Mouse (Mus musculus): ENCODE data around the gene Rab25. TPM values are rescaled to one million over a fixed set of nuclear protein-coding genes. Genes with fewer than 3 reads are reported as not detected.

Gene Rab25
- total and polyA plus RNA-seq, 3 experiments: 2.2 TPM; not detected in 2

DNA sequence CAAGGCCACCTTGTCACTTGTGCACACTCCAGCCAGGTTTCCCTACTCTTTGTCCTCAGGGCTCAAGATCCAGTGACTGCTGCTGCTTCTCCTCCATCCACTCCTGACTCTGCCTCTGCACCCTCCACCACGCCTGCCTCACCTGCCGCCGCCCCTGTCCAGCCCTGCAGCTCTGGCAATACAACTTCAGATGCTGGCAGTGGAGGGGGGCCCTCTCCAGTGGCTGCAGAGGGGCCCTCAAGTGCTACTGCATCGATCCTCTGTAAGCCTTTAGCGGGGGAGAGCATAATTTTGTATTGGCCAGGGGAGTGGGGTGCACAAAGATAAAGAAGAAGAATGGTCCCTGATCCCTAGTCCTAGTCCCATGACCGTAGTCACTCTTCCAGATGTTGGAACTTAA, 7.6 kb upstream of the Rab25 start:
- TF ChIP-seq CTCF (IDR thresholded peaks at IDR 0.05): no peak
- no peak for TF ChIP-seq EP300 (IDR thresholded peaks at IDR 0.05; ENCODE audit: insufficient read depth, low read depth, low read length)
- TF ChIP-seq POLR2A (IDR thresholded peaks at IDR 0.05; ENCODE audit: insufficient read depth, low read depth, low read length): no peak
- peaks cover 3% of the 10 kb centered on the region for H3K4me1 ChIP-seq (ENCODE audit: control insufficient read depth, insufficient read depth, low read length)
- no peak overlapping the region for H3K4me3 ChIP-seq
- H3K79me2 ChIP-seq (replicated peaks; ENCODE audit: control insufficient read depth, insufficient read depth, low read length): no peaks in the 10 kb centered on the region
- H3K9ac ChIP-seq (ENCODE audit: low read depth, low read length): no peak overlapping the region
- 98% methylated on average over 6 of the region's 6 CpGs for WGBS
- no peaks in the 10 kb centered on the region for H3K27me3 ChIP-seq (ENCODE audit: control insufficient read depth, insufficient read depth, low read length)
- H3K36me3 ChIP-seq (ENCODE audit: control insufficient read depth, insufficient read depth, low read length): no peaks in the 10 kb centered on the region
- intact Hi-C loops (cut with DNase I): loop anchor here (10.0 kb wide), 1 partner anchor 619 kb away; the partner anchor contains the start of gene Scamp3
- no peak overlapping the region for H3K27ac ChIP-seq
- no peak for DNase-seq

DNA sequence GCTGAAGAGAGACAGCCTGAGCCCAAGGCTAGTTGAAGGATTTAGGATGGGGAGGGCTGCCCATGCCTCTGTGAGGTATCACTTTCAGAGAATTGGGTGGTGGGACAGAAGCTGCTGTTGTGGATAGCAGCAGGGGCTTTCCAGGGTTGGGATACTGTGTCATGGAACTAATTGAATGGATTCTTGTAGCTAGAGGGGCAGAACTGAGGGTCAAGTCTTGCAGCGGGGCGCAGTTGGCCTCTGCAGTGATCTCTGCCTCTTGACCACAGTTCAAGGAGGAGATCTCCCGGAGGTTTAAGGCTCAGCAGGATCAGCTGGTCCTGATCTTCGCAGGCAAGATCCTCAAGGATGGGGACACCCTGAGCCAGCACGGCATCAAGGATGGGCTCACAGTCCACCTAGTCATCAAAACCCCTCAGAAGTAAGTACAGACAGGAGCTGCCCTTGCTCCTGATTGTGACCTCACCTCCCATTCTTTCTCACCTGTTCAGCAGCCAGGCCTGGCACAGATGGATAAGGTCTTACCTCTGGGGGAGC, 7.0 kb upstream of the Rab25 start:
- H3K9ac ChIP-seq (ENCODE audit: low read depth, low read length): no peak overlapping the region
- H3K79me2 ChIP-seq (replicated peaks; ENCODE audit: control insufficient read depth, insufficient read depth, low read length): no peaks in the 10 kb centered on the region
- no peak overlapping the region for H3K27ac ChIP-seq
- peaks cover 3% of the 10 kb centered on the region for H3K4me1 ChIP-seq (ENCODE audit: control insufficient read depth, insufficient read depth, low read length)
- no peaks in the 10 kb centered on the region for H3K36me3 ChIP-seq (ENCODE audit: control insufficient read depth, insufficient read depth, low read length)
- WGBS: 97% methylated on average over 5 of the region's 5 CpGs
- TF ChIP-seq EP300 (IDR thresholded peaks at IDR 0.05; ENCODE audit: insufficient read depth, low read depth, low read length): no peak
- peak in 1 of 2 experiments; percentile 16 for DNase-seq
- no peak overlapping the region for H3K4me3 ChIP-seq
- no peaks in the 10 kb centered on the region for H3K27me3 ChIP-seq (ENCODE audit: control insufficient read depth, insufficient read depth, low read length)
- intact Hi-C loops (cut with DNase I): loop anchor here (10.0 kb wide), 1 partner anchor 620 kb away; the partner anchor contains the start of gene Scamp3

DNA sequence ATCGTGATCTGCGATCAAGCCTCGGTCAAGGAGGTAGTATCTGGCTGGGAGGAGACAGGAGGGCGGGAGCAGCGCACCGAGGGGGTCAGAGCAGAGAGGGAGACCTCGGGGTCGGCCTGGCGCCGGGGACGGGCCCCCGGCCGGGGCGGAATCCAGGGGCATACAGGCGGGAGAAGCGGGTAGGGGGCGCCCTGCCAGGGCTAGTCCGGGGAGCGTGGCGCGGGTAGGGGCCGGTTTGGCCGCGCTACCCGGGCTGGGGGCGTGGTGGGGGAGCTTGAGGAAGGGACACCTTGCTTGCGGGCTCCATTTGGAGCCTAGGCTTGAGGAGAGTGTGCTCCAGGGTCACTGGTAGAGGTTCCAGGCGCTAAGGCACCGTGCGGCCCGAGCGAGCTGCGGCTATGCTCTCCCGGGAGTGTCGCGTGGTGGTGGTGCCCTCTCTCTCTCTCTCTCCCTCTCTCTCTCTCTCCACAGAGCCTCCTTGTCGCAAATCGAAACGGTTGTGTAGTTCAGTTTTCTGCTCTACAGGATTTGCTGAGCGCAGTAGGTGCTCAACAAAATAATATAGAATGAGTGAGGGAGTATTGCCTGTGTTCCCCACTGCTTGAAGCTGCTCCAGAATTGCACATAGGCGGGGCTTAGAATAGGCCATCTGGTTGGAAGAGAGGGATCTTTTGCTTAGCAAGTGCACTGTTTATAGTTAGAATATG, 5.9 kb upstream of the Rab25 start:
- WGBS: under 1% methylated on average over 41 of the region's 41 CpGs
- peaks cover 3% of the 10 kb centered on the region for H3K4me1 ChIP-seq (ENCODE audit: control insufficient read depth, insufficient read depth, low read length)
- TF ChIP-seq POLR2A (IDR thresholded peaks at IDR 0.05; ENCODE audit: insufficient read depth, low read depth, low read length): no peak
- TF ChIP-seq CTCF (IDR thresholded peaks at IDR 0.05): no peak
- no peak for TF ChIP-seq EP300 (IDR thresholded peaks at IDR 0.05; ENCODE audit: insufficient read depth, low read depth, low read length)
- peak overlapping the region; percentile 97 for H3K27ac ChIP-seq
- H3K27me3 ChIP-seq (ENCODE audit: control insufficient read depth, insufficient read depth, low read length): no peaks in the 10 kb centered on the region
- DNase-seq: no peak
- intact Hi-C loops (cut with DNase I): loop anchor here (2.0 to 10.0 kb wide), 3 partner anchors 19 to 621 kb away; partner anchors contain the start of gene Scamp3
- peak overlapping the region; percentile 76 for H3K9ac ChIP-seq (ENCODE audit: low read depth, low read length)
- H3K36me3 ChIP-seq (ENCODE audit: control insufficient read depth, insufficient read depth, low read length): no peaks in the 10 kb centered on the region
- H3K4me3 ChIP-seq: peak overlapping the region; percentile 55
- H3K79me2 ChIP-seq (replicated peaks; ENCODE audit: control insufficient read depth, insufficient read depth, low read length): no peaks in the 10 kb centered on the region

DNA sequence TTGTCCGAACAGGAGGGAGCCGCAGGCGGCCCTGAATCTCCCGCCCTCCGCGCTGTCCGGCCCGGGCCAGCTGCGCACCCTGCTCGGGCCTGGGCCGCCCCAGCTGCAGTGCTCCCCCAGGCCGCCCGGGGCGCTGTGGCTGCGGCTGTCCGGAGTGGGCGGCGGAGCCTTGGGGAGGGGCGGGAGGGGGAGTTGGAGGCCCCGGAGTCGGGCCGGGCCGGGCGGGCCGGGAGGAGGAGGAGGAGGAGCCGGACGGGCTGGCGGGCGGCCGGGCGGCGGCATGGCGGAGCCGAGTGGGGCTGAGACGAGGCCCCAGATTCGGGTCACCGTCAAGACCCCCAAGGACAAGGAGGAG, 5.4 kb upstream of the Rab25 start, which contains the start of gene Ubqln4:
Gene Ubqln4 (plus strand): TSS at position 234 of the 355 bp plus-strand sequence.
- under 1% methylated on average over 36 of the region's 37 CpGs for WGBS
- TF ChIP-seq POLR2A (IDR thresholded peaks at IDR 0.05; ENCODE audit: insufficient read depth, low read depth, low read length) (peak; percentile 38; the same call in 1 of the 2 replicates), CTCF (IDR thresholded peaks at IDR 0.05) (peak; percentile 86), EP300 (IDR thresholded peaks at IDR 0.05; ENCODE audit: insufficient read depth, low read depth, low read length) (no peak)
- Histone ChIP-seq H3K36me3 (ENCODE audit: control insufficient read depth, insufficient read depth, low read length) (no peaks in the 10 kb centered on the region), H3K27ac (peak within 1 kb of the TSS; percentile 97), H3K9ac (ENCODE audit: low read depth, low read length) (peak within 1 kb of the TSS; percentile 79), H3K4me3 (peak within 1 kb of the TSS; percentile 55), H3K4me1 (ENCODE audit: control insufficient read depth, insufficient read depth, low read length) (peaks cover 3% of the 10 kb centered on the region), H3K27me3 (ENCODE audit: control insufficient read depth, insufficient read depth, low read length) (no peaks in the 10 kb centered on the region), H3K79me2 (replicated peaks; ENCODE audit: control insufficient read depth, insufficient read depth, low read length) (no peaks in the 10 kb centered on the region)
- DNase-seq: peak; percentile 95 to 98
- intact Hi-C loops (cut with DNase I): loop anchor here (2.0 to 10.0 kb wide), 3 partner anchors 19 to 621 kb away; partner anchors contain the start of gene Scamp3

DNA sequence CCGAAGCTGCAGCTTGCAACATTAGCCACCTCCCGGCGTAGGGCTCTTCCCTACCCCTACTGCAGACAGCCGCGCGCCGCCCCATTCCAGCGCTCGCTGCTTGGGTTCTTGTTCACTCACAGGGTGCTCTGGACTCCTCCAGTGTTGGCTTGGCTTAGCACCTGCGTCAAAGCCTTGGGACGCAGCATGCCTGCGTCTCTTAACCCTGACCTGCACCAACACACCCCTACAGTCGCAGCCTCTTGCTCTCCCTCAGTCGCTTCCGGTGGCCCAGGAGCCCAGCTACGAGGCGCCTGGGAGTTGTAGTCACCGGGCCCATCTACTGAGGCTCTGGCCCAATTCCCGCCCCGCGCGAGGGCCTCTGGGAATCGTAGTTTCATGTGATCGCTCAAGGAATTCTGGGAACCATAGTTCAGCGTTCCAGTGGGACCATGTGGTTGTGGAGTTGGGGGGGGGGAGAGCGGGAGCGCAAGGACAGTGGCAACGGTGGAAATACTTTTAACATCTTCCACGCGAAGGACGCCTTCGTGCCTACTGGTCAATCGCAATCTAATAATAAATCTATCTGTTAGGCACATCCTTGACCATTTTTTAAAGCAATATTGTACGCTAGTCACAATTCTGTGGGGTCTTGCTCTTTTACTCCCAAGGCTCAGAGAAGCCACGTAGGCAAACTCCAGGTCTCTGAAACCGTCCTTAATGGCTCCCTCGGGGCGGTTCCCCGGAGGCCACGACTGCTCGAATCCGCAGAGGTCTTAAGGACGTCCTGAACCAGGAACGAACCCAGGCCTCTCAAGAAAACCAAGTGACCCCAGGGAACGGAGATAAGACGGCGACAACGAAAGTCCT, 4.8 kb upstream of the Rab25 start, which contains the start of gene Lamtor2:
Gene Lamtor2 (minus strand): TSS at position 399 of the 849 bp plus-strand sequence.
- no peaks in the 10 kb centered on the region for H3K27me3 ChIP-seq (ENCODE audit: control insufficient read depth, insufficient read depth, low read length)
- H3K4me1 ChIP-seq (ENCODE audit: control insufficient read depth, insufficient read depth, low read length): peaks cover 3% of the 10 kb centered on the region
- peak within 1 kb of the TSS; percentile 97 for H3K27ac ChIP-seq
- H3K4me3 ChIP-seq: peak within 1 kb of the TSS; percentile 55
- under 1% methylated on average over 48 of the region's 48 CpGs for WGBS
- no peaks in the 10 kb centered on the region for H3K79me2 ChIP-seq (replicated peaks; ENCODE audit: control insufficient read depth, insufficient read depth, low read length)
- TF ChIP-seq EP300 (IDR thresholded peaks at IDR 0.05; ENCODE audit: insufficient read depth, low read depth, low read length) (peak; percentile 51; the same call in 1 of the 2 replicates), POLR2A (IDR thresholded peaks at IDR 0.05; ENCODE audit: insufficient read depth, low read depth, low read length) (peak; percentile 96), CTCF (IDR thresholded peaks at IDR 0.05) (no peak)
- intact Hi-C loops (cut with DNase I): loop anchor here (2.0 to 10.0 kb wide), 3 partner anchors 18 to 622 kb away; partner anchors contain the start of gene Scamp3
- H3K36me3 ChIP-seq (ENCODE audit: control insufficient read depth, insufficient read depth, low read length): no peaks in the 10 kb centered on the region
- H3K9ac ChIP-seq (ENCODE audit: low read depth, low read length): peak within 1 kb of the TSS; percentile 79
- peak; percentile 97 to 98 for DNase-seq

All from heart, adult 2 months (tissue).